ENCODE assay signal across 8 mouse cellular contexts in the genomic region with DNA sequence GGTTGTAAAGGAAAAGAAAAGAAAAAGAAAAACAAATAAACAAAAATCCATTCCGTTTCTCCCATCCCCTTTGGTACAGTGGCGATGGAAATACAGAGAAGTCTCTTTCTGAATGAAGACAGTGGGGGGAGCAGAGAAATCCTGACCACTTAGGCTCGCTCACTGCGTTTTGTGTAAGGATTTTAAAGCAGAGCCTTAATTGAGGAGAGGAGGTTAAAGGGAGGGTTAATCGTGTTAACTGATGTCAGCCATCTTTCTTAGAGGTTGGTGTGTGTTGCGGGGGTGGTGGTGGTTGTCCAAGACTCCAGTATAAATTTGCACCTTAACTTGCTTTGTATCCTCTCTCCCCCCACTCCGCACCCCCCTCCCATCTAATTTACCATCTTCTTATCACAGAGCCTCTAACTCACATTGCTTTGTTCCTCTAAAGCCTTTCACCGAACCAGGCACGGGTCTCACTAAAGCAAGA. TPM values are rescaled to one million over a fixed set of nuclear protein-coding genes. Genes with fewer than 3 reads are reported as not detected.
DNase-seq lines count a peak whose midpoint lies in the region; ATAC-seq lines count a peak whose summit lies in the region.

No protein-coding gene starts in this region.

- H3K4me2 ChIP-seq in forebrain, embryonic 15.5 days (replicated peaks), result peak overlapping the region; percentile 76
- H3K4me2 ChIP-seq in liver, embryonic 15.5 days, result peak overlapping the region; percentile 94
- peak overlapping the region; percentile 98 for H3K4me2 ChIP-seq in stomach, embryonic 16.5 days (ENCODE audit: low read depth, low read length)

- no peak for ATAC-seq in forebrain, embryonic 15.5 days (replicated peaks)
- ATAC-seq in liver, embryonic 15.5 days (ENCODE audit: insufficient read depth), result peak; percentile 24
- no peak for ATAC-seq in stomach, embryonic 16.5 days (ENCODE audit: insufficient read depth, low FRiP score)

- H3K27me3 ChIP-seq in forebrain, embryonic 15.5 days, result no peaks in the 10 kb centered on the region
- no peaks in the 10 kb centered on the region for H3K27me3 ChIP-seq in liver, embryonic 15.5 days
- no peaks in the 10 kb centered on the region for H3K27me3 ChIP-seq in stomach, embryonic 16.5 days (ENCODE audit: control insufficient read depth, insufficient read depth, low read length)

- intact Hi-C loops in left cerebral cortex, postnatal 10 days (cut with DNase I), result loop anchor here (10.0 kb wide), 1 partner anchor 106 kb away; no protein-coding TSS in a partner anchor

- H3K4me3 ChIP-seq in forebrain, embryonic 15.5 days, result peak overlapping the region; percentile 64
- peak overlapping the region; percentile 82 for H3K4me3 ChIP-seq in liver, embryonic 15.5 days (replicated peaks)
- peak overlapping the region; percentile 68 for H3K4me3 ChIP-seq in stomach, embryonic 16.5 days (replicated peaks; ENCODE audit: low read length)

- H3K9me3 ChIP-seq in forebrain, embryonic 15.5 days, result no peaks in the 10 kb centered on the region
- no peaks in the 10 kb centered on the region for H3K9me3 ChIP-seq in liver, embryonic 15.5 days (replicated peaks)
- H3K9me3 ChIP-seq in stomach, embryonic 16.5 days (replicated peaks; ENCODE audit: control insufficient read depth, low read length), result no peaks in the 10 kb centered on the region

- peak; percentile 17 for DNase-seq in spleen, adult 12 weeks (ENCODE audit: low spot score)
- no peak for DNase-seq in spleen, postnatal 4 days (ENCODE audit: low spot score in 2 of 2)
- no peak for DNase-seq in right cerebral cortex, postnatal 25 days
- DNase-seq in left cerebral cortex, postnatal 10 days (ENCODE audit: extremely low spot score in 1 of 2, low spot score in 2 of 2), result no peak
- DNase-seq in ovary, postnatal 36 days (ENCODE audit: low spot score), result no peak

- H3K36me3 ChIP-seq in forebrain, embryonic 15.5 days, result peaks cover 8% of the 10 kb centered on the region
- H3K36me3 ChIP-seq in liver, embryonic 15.5 days (replicated peaks), result peaks cover 27% of the 10 kb centered on the region
- H3K36me3 ChIP-seq in stomach, embryonic 16.5 days (ENCODE audit: control insufficient read depth, insufficient read depth, low read length), result peaks cover 13% of the 10 kb centered on the region; the same call in 1 of the 2 replicates

- H3K9ac ChIP-seq in forebrain, embryonic 15.5 days (replicated peaks), result peak overlapping the region; percentile 4; the same call in 1 of the 2 replicates
- peak overlapping the region; percentile 88 for H3K9ac ChIP-seq in liver, embryonic 15.5 days
- peak overlapping the region; percentile 94; the same call in 1 of the 2 replicates for H3K9ac ChIP-seq in stomach, embryonic 16.5 days (ENCODE audit: low read length)

- no peak overlapping the region for H3K27ac ChIP-seq in forebrain, embryonic 15.5 days (replicated peaks)
- peak overlapping the region; percentile 99 for H3K27ac ChIP-seq in liver, embryonic 15.5 days (replicated peaks)
- H3K27ac ChIP-seq in stomach, embryonic 16.5 days (ENCODE audit: low read length), result peak overlapping the region; percentile 95

- WGBS in forebrain, embryonic 15.5 days, result 53% methylated on average over 9 of the region's 9 CpGs
- 23% methylated on average over 9 of the region's 9 CpGs for WGBS in liver, embryonic 15.5 days (ENCODE audit: insufficient replicate concordance)
- 40% methylated on average over 9 of the region's 9 CpGs for WGBS in stomach, embryonic 16.5 days

- H3K4me1 ChIP-seq in forebrain, embryonic 15.5 days, result peaks cover 15% of the 10 kb centered on the region
- peaks cover 43% of the 10 kb centered on the region for H3K4me1 ChIP-seq in liver, embryonic 15.5 days (replicated peaks)
- peaks cover 28% of the 10 kb centered on the region for H3K4me1 ChIP-seq in stomach, embryonic 16.5 days (ENCODE audit: control insufficient read depth, insufficient read depth, low read length)

RNA-seq across cellular contexts. Expression of gene Pelo, which starts 1.0 kb away (rescaled TPM):
- 4.7 and 4.9 TPM in 2 replicates for polyA plus RNA-seq in forebrain, embryonic 15.5 days (2015; fragmentation: Nextera tagmentation; extraction: Ambion mirVana)
- 3.2 and 4.0 TPM in 2 replicates for polyA plus RNA-seq in liver, embryonic 15.5 days (2015; fragmentation: Nextera tagmentation; extraction: Ambion mirVana)
- 3.4 and 3.7 TPM in 2 replicates for polyA plus RNA-seq in stomach, embryonic 16.5 days (2015; fragmentation: Nextera tagmentation; extraction: Ambion mirVana)
- total RNA-seq in left cerebral cortex, postnatal 10 days (2021), result 10 to 100 TPM; 21.7 to 23.3 TPM

RNA-seq across cellular contexts. Expression of gene Gm49395, which starts 10.7 kb away (rescaled TPM):
- polyA plus RNA-seq in forebrain, embryonic 15.5 days (2015; fragmentation: Nextera tagmentation; extraction: Ambion mirVana), result 2.0 and 2.6 TPM in 2 replicates
- polyA plus RNA-seq in liver, embryonic 15.5 days (2015; fragmentation: Nextera tagmentation; extraction: Ambion mirVana), result 2.3 and 2.5 TPM in 2 replicates
- polyA plus RNA-seq in stomach, embryonic 16.5 days (2015; fragmentation: Nextera tagmentation; extraction: Ambion mirVana), result 4.9 TPM in 2 replicates
- 1 to 10 TPM; 1.5 to 5.6 TPM for total RNA-seq in left cerebral cortex, postnatal 10 days (2021)

RNA-seq across cellular contexts. Expression of gene Itga1, which starts 10.8 kb away (rescaled TPM):
- polyA plus RNA-seq in forebrain, embryonic 15.5 days (2015; fragmentation: Nextera tagmentation; extraction: Ambion mirVana), result 5.6 and 6.3 TPM in 2 replicates
- 4.6 and 5.8 TPM in 2 replicates for polyA plus RNA-seq in liver, embryonic 15.5 days (2015; fragmentation: Nextera tagmentation; extraction: Ambion mirVana)
- 29.3 and 29.6 TPM in 2 replicates for polyA plus RNA-seq in stomach, embryonic 16.5 days (2015; fragmentation: Nextera tagmentation; extraction: Ambion mirVana)
- total RNA-seq in left cerebral cortex, postnatal 10 days (2021), result 10 to 100 TPM; 12.7 to 13.3 TPM

Comparison
In these comparisons a context has a peak if more than half of its experiments do, and no peak if none do; other contexts are left out.
1. H3K9ac ChIP-seq: peak in every context shown above with its lines; median percentile 94 in stomach, embryonic 16.5 days; 88 in liver, embryonic 15.5 days; 4 in forebrain, embryonic 15.5 days.